Mouse (Mus musculus): ENCODE measurements around the gene Gm13287.
"Not testable (repeated sequence)": the region's sequence is repeated elsewhere in the genome, so short reads cannot be mapped to it uniquely, and the experiment has no call there.

GRCm38 (mm10) chr4:88776622-88777021 lies 26.4 kb upstream of the Gm13287 start, which contains the start of gene Gm13289:
- TF ChIP-seq CTCF (IDR thresholded peaks at IDR 0.05; ENCODE audit: low read depth, low read length); POLR2A (IDR thresholded peaks at IDR 0.05; ENCODE audit: extremely low read depth, insufficient read depth, low read length): not testable (repeated sequence)
